Mouse (Mus musculus) myocyte (in vitro differentiated cells): ENCODE results near the gene Eps8l1. TPM values are rescaled to one million over a fixed set of nuclear protein-coding genes. Genes with fewer than 3 reads are reported as not detected.

Source experiments
- H3K27me3 ChIP-seq: one replicate; pipeline ENCODE4 v1.6.1; 2011; ENCODE audit not compliant: control insufficient read depth, insufficient read depth, insufficient read length
- H3K36me3 ChIP-seq: one replicate; pipeline ENCODE4 v1.6.1; 2011; ENCODE audit not compliant: control insufficient read depth, insufficient read depth
- H3K4me2 ChIP-seq: one replicate; pipeline ENCODE4 v1.6.1; 2011; ENCODE audit warnings: low read depth, control low read depth
- H3K4me3 ChIP-seq: one replicate; pipeline ENCODE4 v1.5.1; 2011; ENCODE audit warnings: mild to moderate bottlenecking, control low read depth, moderate library complexity
- H3K79me2 ChIP-seq: one replicate; pipeline ENCODE4 v1.6.1; 2011; ENCODE audit not compliant: control insufficient read depth, insufficient read depth
- H3ac ChIP-seq: one replicate; pipeline ENCODE4 v1.6.1; 2011; ENCODE audit not compliant: control insufficient read depth, insufficient read length
- CEBPB ChIP-seq: IDR thresholded peaks from 2 replicates; pipeline ENCODE4 v1.6.1; 2011; ENCODE audit warnings: mild to moderate bottlenecking, moderate library complexity; ENCODE audit not compliant: poor library complexity, insufficient read depth, severe bottlenecking
- E2F4 ChIP-seq: IDR thresholded peaks from one replicate; pipeline ENCODE4 v1.6.1; 2011; ENCODE audit warnings: mild to moderate bottlenecking, control low read depth, moderate library complexity; ENCODE audit not compliant: insufficient read depth
- MAX ChIP-seq: IDR thresholded peaks from one replicate; pipeline ENCODE4 v1.6.1; 2011; ENCODE audit warnings: low read depth, mild to moderate bottlenecking, control low read depth
- MYOD1 ChIP-seq, 3 experiments: IDR thresholded peaks; one replicate each; pipeline ENCODE4 v1.6.1; 2011; ENCODE audit warnings: control low read depth in 2 of 3, low read depth in 2 of 3, mild to moderate bottlenecking in 2 of 3, moderate library complexity in 1 of 3; ENCODE audit not compliant: insufficient read length in 2 of 3, control insufficient read depth in 1 of 3
- MYOG ChIP-seq, 3 experiments: IDR thresholded peaks; one replicate each; pipeline ENCODE4 v1.6.1; 2011; ENCODE audit warnings: control low read depth in 2 of 3, low read depth in 2 of 3, mild to moderate bottlenecking in 2 of 3; ENCODE audit not compliant: insufficient read length in 2 of 3, control insufficient read depth in 1 of 3, insufficient read depth in 1 of 3
- POLR2A ChIP-seq: IDR thresholded peaks from one replicate; pipeline ENCODE4 v1.6.1; 2011; ENCODE audit warnings: low read depth, mild to moderate bottlenecking, control low read depth, moderate library complexity; ENCODE audit not compliant: insufficient read length
- POLR2AphosphoS2 ChIP-seq: IDR thresholded peaks from one replicate; pipeline ENCODE4 v1.6.1; 2011; ENCODE audit warnings: low read depth, control low read depth; ENCODE audit not compliant: insufficient read length
- REST ChIP-seq: IDR thresholded peaks from one replicate; pipeline ENCODE4 v1.6.1; 2011; ENCODE audit warnings: mild to moderate bottlenecking, control low read depth, moderate library complexity; ENCODE audit not compliant: insufficient read depth, insufficient read length
- SRF ChIP-seq: IDR thresholded peaks from one replicate; pipeline ENCODE4 v1.6.1; 2011; ENCODE audit warnings: low read depth; ENCODE audit not compliant: control insufficient read depth, insufficient read length
- TCF12 ChIP-seq: IDR thresholded peaks from one replicate; pipeline ENCODE4 v1.6.1; 2011; ENCODE audit warnings: mild to moderate bottlenecking, control low read depth; ENCODE audit not compliant: poor library complexity, insufficient read depth, severe bottlenecking
- TCF3 ChIP-seq: IDR thresholded peaks from one replicate; pipeline ENCODE4 v1.6.1; 2011; ENCODE audit warnings: low read depth, control low read depth; ENCODE audit not compliant: insufficient read length
- USF1 ChIP-seq: IDR thresholded peaks from one replicate; pipeline ENCODE4 v1.6.1; 2011; ENCODE audit warnings: low read depth, mild to moderate bottlenecking, control low read depth, moderate library complexity
- polyA plus RNA-seq: library from polyadenylated mRNA; unstranded; fragments of >200 nt; fragmentation: generic; extraction: Trizol; gene quantifications from one replicate; pipeline ENCODE4 v1.2.1, GENCODE M21; 2012; ENCODE audit warnings: missing spikeins

Gene Eps8l1
- polyA plus RNA-seq, 1 experiment = 0.12 TPM

- Histone ChIP-seq H3ac (no peak overlapping the region), H3K4me2 (no peak overlapping the region), H3K27me3 (no peaks in the 10 kb centered on the region), H3K79me2 (peaks cover 70% of the 10 kb centered on the region), H3K36me3 (peaks cover 12% of the 10 kb centered on the region), H3K4me3 (no peak overlapping the region)
- no peak for TF ChIP-seq POLR2AphosphoS2
- no peak for TF ChIP-seq USF1
- TF ChIP-seq E2F4 = no peak
- no peak for TF ChIP-seq REST
- TF ChIP-seq MAX = no peak
- no peak for TF ChIP-seq MYOD1 (IDR thresholded peaks at IDR 0.05; ENCODE audit: control insufficient read depth in 1 of 3, insufficient read length in 2 of 3, low read depth in 2 of 3)
- TF ChIP-seq MYOG (IDR thresholded peaks at IDR 0.05; ENCODE audit: control insufficient read depth in 1 of 3, insufficient read depth in 1 of 3, insufficient read length in 2 of 3, low read depth in 2 of 3) = no peak
- TF ChIP-seq TCF3 = no peak
- TF ChIP-seq CEBPB = no peak
- TF ChIP-seq POLR2A = no peak
- no peak for TF ChIP-seq TCF12
- TF ChIP-seq SRF = no peak
These were observed 37.8 kb downstream of the Eps8l1 start for GRCm38 (mm10) chr7:4498251-4498650.

DNA sequence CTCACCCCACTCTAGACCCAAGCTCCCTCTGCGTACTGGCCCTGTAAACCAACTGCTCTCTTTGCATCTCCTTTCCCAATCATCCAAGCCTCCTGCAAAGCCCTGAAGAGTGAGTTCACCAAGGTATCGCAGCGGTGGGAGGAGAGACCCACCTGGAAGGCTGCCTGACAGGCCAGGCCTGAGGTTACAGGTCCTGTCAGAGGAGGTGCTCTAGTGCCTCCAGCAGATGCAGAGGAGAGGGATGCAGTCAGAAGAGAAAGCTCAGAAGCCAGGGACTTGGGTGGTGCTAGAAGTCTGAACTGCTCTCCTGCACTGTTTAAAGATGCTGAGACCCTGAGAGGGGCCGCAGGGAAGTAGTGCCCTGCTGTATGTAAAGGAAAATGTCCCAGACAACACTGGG, 38.6 kb downstream of the Eps8l1 start:
- Histone ChIP-seq H3K36me3 (peaks cover 12% of the 10 kb centered on the region), H3K27me3 (no peaks in the 10 kb centered on the region), H3K4me2 (no peak overlapping the region), H3K79me2 (peaks cover 65% of the 10 kb centered on the region), H3K4me3 (no peak overlapping the region), H3ac (no peak overlapping the region)
- TF ChIP-seq TCF12 (no peak), E2F4 (no peak), MAX (no peak), SRF (no peak), POLR2AphosphoS2 (no peak), MYOD1 (IDR thresholded peaks at IDR 0.05; ENCODE audit: control insufficient read depth in 1 of 3, insufficient read length in 2 of 3, low read depth in 2 of 3) (no peak), TCF3 (no peak), POLR2A (no peak), CEBPB (no peak), MYOG (IDR thresholded peaks at IDR 0.05; ENCODE audit: control insufficient read depth in 1 of 3, insufficient read depth in 1 of 3, insufficient read length in 2 of 3, low read depth in 2 of 3) (no peak), USF1 (no peak), REST (no peak)

DNA sequence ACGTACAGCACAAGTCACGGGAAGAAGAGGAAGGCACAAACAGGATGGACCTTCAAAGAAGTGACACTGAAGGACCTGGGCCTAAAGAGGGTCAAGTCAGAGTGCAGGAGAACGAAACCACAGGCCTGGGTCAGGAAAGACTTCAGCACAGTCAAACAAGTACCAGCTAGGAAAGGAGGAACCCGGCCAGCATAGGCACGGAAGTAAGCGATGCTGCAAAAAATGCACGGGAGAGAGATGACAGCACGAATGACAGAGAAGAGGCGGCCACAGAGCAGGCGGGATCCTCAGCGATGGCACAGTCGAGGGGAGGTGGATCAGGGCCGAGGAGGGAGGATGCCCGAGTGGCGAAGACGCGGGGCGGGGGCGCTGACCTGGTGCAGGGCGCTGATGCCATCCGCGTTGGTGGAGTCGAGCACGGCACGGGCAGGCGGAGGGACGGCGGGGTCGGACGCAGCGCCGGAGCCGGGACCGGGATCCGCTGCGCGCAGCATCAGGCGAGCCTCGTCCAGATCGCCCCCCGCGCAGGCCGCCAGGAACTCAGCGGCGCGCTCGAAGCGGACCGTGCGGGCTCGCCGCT, 40.5 kb downstream of the Eps8l1 start:
- peak overlapping the region; percentile 76 for H3ac ChIP-seq
- H3K4me3 ChIP-seq = peak overlapping the region; percentile 53
- peaks cover 50% of the 10 kb centered on the region for H3K79me2 ChIP-seq
- TF ChIP-seq MYOG (IDR thresholded peaks at IDR 0.05; ENCODE audit: control insufficient read depth in 1 of 3, insufficient read depth in 1 of 3, insufficient read length in 2 of 3, low read depth in 2 of 3) (peak in 1 of 3 experiments; percentile 20), POLR2A (peak; percentile 18), SRF (no peak)
- H3K27me3 ChIP-seq = no peaks in the 10 kb centered on the region
- H3K36me3 ChIP-seq = peaks cover 8% of the 10 kb centered on the region
- H3K4me2 ChIP-seq = peak overlapping the region; percentile 68

DNA sequence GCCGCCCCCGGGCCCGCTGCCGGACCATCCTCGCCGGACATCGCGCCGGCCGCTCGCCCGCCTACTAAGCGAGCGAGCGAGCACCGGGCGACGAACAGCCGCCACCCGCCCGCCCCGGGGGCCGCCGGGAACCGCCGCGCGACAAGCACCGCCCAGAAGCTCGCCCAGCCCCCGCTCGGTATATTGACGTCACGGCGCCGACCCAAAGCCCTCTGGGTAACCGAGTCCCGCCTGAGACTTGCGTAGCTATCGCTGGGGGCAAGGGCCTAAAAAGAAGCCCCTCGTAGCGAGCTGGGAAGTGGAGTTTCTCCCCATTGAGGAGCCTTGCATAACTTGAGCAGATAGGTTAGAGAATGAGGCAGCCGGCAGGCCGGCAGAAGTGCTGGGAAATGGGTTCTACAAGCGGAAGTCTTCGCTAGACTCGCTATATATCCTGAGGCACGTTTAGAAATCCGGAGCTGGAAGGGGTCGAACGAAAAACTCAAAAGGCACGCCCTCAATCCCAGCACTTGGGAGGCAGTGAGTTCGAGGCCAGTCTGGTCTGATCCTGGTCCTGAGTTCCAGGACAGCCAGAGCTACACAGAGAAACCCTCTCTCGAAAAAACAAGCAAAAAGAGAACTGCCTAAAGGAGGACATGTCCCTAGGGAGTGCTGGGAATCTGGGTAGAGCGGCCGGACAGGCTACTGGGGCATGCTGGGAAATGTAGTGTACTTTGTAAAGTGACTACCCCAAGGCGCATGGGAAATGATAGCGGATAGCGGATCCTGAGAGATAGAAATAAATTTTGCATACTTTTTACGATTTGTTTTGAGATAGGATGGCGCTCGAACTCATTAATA, 41.3 kb downstream of the Eps8l1 start, which contains the start of gene Ppp1r12c:
TSS of gene Ppp1r12c (minus strand) at position 123 of the 840 bp plus-strand sequence.
- Histone ChIP-seq H3K27me3 (no peaks in the 10 kb centered on the region), H3ac (peak within 1 kb of the TSS; percentile 76), H3K79me2 (peaks cover 42% of the 10 kb centered on the region), H3K4me3 (peak within 1 kb of the TSS; percentile 53), H3K4me2 (peak within 1 kb of the TSS; percentile 86), H3K36me3 (peaks cover 2% of the 10 kb centered on the region)
- no peak for TF ChIP-seq CEBPB
- TF ChIP-seq POLR2A = peak; percentile 66
- TF ChIP-seq MYOG (IDR thresholded peaks at IDR 0.05; ENCODE audit: control insufficient read depth in 1 of 3, insufficient read depth in 1 of 3, insufficient read length in 2 of 3, low read depth in 2 of 3) = peak in 1 of 3 experiments; percentile 34
- peak; percentile 70 for TF ChIP-seq POLR2AphosphoS2
- no peak for TF ChIP-seq MYOD1 (IDR thresholded peaks at IDR 0.05; ENCODE audit: control insufficient read depth in 1 of 3, insufficient read length in 2 of 3, low read depth in 2 of 3)

- H3K4me2 ChIP-seq = peak overlapping the region; percentile 86
- no peaks in the 10 kb centered on the region for H3K27me3 ChIP-seq
- no peak overlapping the region for H3ac ChIP-seq
- H3K79me2 ChIP-seq = peaks cover 34% of the 10 kb centered on the region
- no peaks in the 10 kb centered on the region for H3K36me3 ChIP-seq
- peak overlapping the region; percentile 53 for H3K4me3 ChIP-seq
- no peak for TF ChIP-seq MYOG (IDR thresholded peaks at IDR 0.05; ENCODE audit: control insufficient read depth in 1 of 3, insufficient read depth in 1 of 3, insufficient read length in 2 of 3, low read depth in 2 of 3)
- TF ChIP-seq USF1 = no peak
- TF ChIP-seq CEBPB = no peak
- no peak for TF ChIP-seq REST
- TF ChIP-seq E2F4 = no peak
- no peak for TF ChIP-seq MYOD1 (IDR thresholded peaks at IDR 0.05; ENCODE audit: control insufficient read depth in 1 of 3, insufficient read length in 2 of 3, low read depth in 2 of 3)
- no peak for TF ChIP-seq POLR2A
- TF ChIP-seq TCF12 = no peak
- peak; percentile 43 for TF ChIP-seq SRF
- TF ChIP-seq POLR2AphosphoS2 = peak; percentile 60
- TF ChIP-seq TCF3 = no peak
- no peak for TF ChIP-seq MAX
These were observed 42.1 kb downstream of the Eps8l1 start for GRCm38 (mm10) chr7:4502421-4503090.
